Mouse (Mus musculus) neural tube, embryonic 11.5 days (tissue): Measurements from ENCODE around the gene Camta1. TPM values are rescaled to one million over a fixed set of nuclear protein-coding genes. Genes with fewer than 3 reads are reported as not detected.

ENCODE experiments used
- ATAC-seq: fragments of 200-750 bp; cut with Nextera tagmentation; 2 replicates; pipeline ENCODE4 v1.8.0; 2017; ENCODE audit warnings: moderate number of reproducible peaks, mild to moderate bottlenecking, moderate TSS enrichment, moderate library complexity; ENCODE audit not compliant: insufficient read depth, low FRiP score, low TSS enrichment
- DNase-seq: peaks from one replicate; pipeline ENCODE4 v3.0.0-alpha.2; 2015; ENCODE audit warnings: low spot score
- H3K27ac ChIP-seq: fragments of 300-500 bp; sonication (generic); 2 replicates; pipeline ENCODE4 v1.5.1; 2014; ENCODE audit warnings: low read depth, mild to moderate bottlenecking, low read length
- H3K27me3 ChIP-seq: fragments of 300-500 bp; sonication (generic); 2 replicates; pipeline ENCODE4 v1.6.1; 2014; ENCODE audit warnings: mild to moderate bottlenecking, low read length, mixed read lengths; ENCODE audit not compliant: control insufficient read depth, insufficient read depth
- H3K36me3 ChIP-seq: fragments of 300-500 bp; sonication (generic); 2 replicates; pipeline ENCODE4 v1.6.1; 2014; ENCODE audit warnings: mild to moderate bottlenecking, low read length, moderate library complexity, mixed read lengths; ENCODE audit not compliant: control insufficient read depth, insufficient read depth
- H3K4me1 ChIP-seq: fragments of 300-500 bp; sonication (generic); 2 replicates; pipeline ENCODE4 v1.6.1; 2014; ENCODE audit warnings: low read length, mixed read lengths; ENCODE audit not compliant: control insufficient read depth, insufficient read depth
- H3K4me2 ChIP-seq: fragments of 300-500 bp; sonication (generic); 2 replicates; pipeline ENCODE4 v1.6.1; 2014; ENCODE audit warnings: low read depth, mild to moderate bottlenecking, moderate library complexity
- H3K4me3 ChIP-seq: fragments of 300-500 bp; sonication (generic); 2 replicates; pipeline ENCODE4 v1.5.1; 2014; ENCODE audit warnings: low read depth, low read length
- H3K9ac ChIP-seq: fragments of 300-500 bp; sonication (generic); 2 replicates; pipeline ENCODE4 v1.6.1; 2014; ENCODE audit warnings: mild to moderate bottlenecking, low read length
- H3K9me3 ChIP-seq: fragments of 300-500 bp; sonication (generic); 2 replicates; pipeline ENCODE4 v1.6.1; 2016; ENCODE audit warnings: low read length; ENCODE audit not compliant: control insufficient read depth
- WGBS: fragments of 180-500 bp; shearing (Covaris S2); extraction: QIAGEN DNeasy Blood & Tissue Kit; methylation state at CpG from one replicate; pipeline ENCODE4 v1.1.7; 2014; 5-methylcytosine and 5-hydroxymethylcytosine counted together
- polyA plus RNA-seq: library from polyadenylated mRNA; unstranded; fragments of >200 nt; fragmentation: Nextera tagmentation; extraction: Ambion mirVana; gene quantifications from 2 replicates; pipeline ENCODE4 v1.2.1, GENCODE M21; 2014

Camta1 gene
- polyA plus RNA-seq, 1 experiment from 2014 or later = 131 TPM

- H3K4me3 ChIP-seq = no peak overlapping the region
- H3K4me2 ChIP-seq = no peak overlapping the region
- H3K36me3 ChIP-seq = no peaks in the 10 kb centered on the region
- no peak for DNase-seq
- H3K9ac ChIP-seq = no peak overlapping the region
- no peaks in the 10 kb centered on the region for H3K27me3 ChIP-seq
- H3K9me3 ChIP-seq = no peaks in the 10 kb centered on the region
- 92% methylated on average over 7 of the region's 7 CpGs for WGBS
- H3K4me1 ChIP-seq = no peaks in the 10 kb centered on the region
- H3K27ac ChIP-seq = no peak overlapping the region
- ATAC-seq = no peak
These were observed 851.4 kb downstream of the Camta1 start for GRCm38 (mm10) chr4:151010316-151010715.

- no peak overlapping the region for H3K4me2 ChIP-seq
- H3K36me3 ChIP-seq = no peaks in the 10 kb centered on the region
- ATAC-seq = no peak
- H3K27ac ChIP-seq = no peak overlapping the region
- H3K27me3 ChIP-seq = no peaks in the 10 kb centered on the region
- DNase-seq = peak; percentile 39
- H3K4me1 ChIP-seq = no peaks in the 10 kb centered on the region
- WGBS = 50% methylated on average over 6 of the region's 6 CpGs
- no peaks in the 10 kb centered on the region for H3K9me3 ChIP-seq
- no peak overlapping the region for H3K9ac ChIP-seq
- no peak overlapping the region for H3K4me3 ChIP-seq
These were observed 854.7 kb downstream of the Camta1 start for GRCm38 (mm10) chr4:151006945-151007344.

DNA sequence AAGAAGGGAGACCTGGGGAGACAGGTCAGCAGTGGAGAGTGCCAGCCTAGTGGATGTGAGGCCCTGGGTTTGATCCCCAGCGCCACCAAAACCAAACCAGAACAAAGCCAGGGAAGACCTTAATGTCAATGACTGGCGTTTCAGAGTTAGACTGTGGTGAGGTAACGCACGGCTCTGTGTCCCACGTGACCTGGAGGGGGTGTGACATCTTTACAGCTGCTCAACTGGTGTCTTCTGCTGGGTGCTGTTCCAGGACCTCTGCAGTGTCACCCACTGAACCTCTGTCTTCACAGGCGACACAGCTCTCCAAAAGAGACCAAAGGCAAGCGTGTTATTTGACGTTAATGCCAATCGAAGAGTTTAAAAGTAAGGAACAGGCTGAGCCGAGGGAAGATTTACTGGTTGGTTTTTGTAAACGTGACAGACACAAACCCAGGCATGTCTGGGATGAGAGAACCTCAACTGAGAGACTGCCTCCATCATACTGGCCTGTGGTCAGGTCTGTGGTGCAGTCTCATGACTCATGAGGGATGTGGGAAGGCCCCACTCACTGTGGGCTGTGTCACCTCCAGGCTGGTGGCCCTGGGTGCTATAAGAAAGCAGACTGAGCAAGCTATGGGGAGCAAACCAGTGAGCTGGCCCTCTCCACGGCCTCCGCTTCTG is 855.9 kb downstream of the Camta1 start:
- Histone ChIP-seq H3K36me3 (no peaks in the 10 kb centered on the region), H3K9ac (no peak overlapping the region), H3K27me3 (no peaks in the 10 kb centered on the region), H3K4me1 (no peaks in the 10 kb centered on the region), H3K4me2 (no peak overlapping the region), H3K4me3 (no peak overlapping the region), H3K9me3 (no peaks in the 10 kb centered on the region), H3K27ac (no peak overlapping the region)
- 87% methylated on average over 13 of the region's 13 CpGs for WGBS
- no peak for ATAC-seq
- DNase-seq = no peak

GRCm38 (mm10) chr4:151001397-151001796 is 860.3 kb downstream of the Camta1 start:
- no peaks in the 10 kb centered on the region for H3K36me3 ChIP-seq
- ATAC-seq (no peak), DNase-seq (peak; percentile 6)
- no peaks in the 10 kb centered on the region for H3K4me1 ChIP-seq
- no peaks in the 10 kb centered on the region for H3K9me3 ChIP-seq
- H3K4me3 ChIP-seq = no peak overlapping the region
- no peaks in the 10 kb centered on the region for H3K27me3 ChIP-seq
- H3K27ac ChIP-seq = no peak overlapping the region
- H3K4me2 ChIP-seq = no peak overlapping the region
- 77% methylated on average over 13 of the region's 13 CpGs for WGBS
- no peak overlapping the region for H3K9ac ChIP-seq

DNA sequence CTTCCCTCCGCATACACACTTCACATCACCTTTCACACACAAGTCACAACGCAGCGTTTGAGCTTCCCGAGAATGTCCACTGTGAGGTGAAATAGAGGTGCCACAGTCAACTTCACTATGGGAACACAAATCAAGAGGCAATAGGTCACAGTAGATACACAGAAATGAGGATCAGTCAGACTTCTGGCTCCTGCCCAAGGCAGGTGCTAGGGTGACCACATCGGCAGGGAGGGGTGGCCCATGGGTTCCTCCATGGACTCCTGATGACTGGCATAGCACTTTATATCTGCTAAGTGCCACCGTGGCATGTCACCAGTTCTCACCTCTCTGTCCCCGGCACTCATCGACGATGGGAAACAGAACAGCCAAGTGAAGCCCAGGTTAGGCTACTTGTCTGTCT is 863.0 kb downstream of the Camta1 start:
- DNase-seq = no peak
- H3K4me2 ChIP-seq = no peak overlapping the region
- ATAC-seq = no peak

DNA sequence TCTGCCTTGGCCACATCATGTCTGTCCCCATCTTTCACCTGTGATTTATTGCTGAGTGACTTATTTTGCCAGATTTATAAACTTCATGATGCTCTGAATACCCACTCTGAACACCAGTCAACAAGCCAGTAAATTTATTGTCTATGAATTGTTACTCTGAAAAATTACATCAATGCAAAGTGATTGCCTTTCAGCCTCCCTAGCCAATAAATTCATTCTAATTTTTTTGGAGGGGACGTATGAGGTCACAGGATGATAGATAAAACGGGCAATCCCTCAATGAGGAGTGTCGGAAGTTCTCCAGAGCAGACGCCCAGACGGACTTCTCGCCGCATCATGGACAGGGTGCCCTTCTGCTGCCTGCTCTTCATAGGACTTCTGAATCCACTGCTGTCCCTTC is 864.9 kb downstream of the Camta1 start, which contains the start of gene Uts2:
Gene Uts2 (plus strand): TSS at position 301 of the 400 bp plus-strand sequence.
- H3K27ac ChIP-seq = no peak within 1 kb of the TSS
- no peaks in the 10 kb centered on the region for H3K4me1 ChIP-seq
- 90% methylated on average over 7 of the region's 7 CpGs for WGBS
- H3K9me3 ChIP-seq = no peaks in the 10 kb centered on the region
- H3K9ac ChIP-seq = no peak within 1 kb of the TSS
- no peak for ATAC-seq
- DNase-seq = no peak
- no peaks in the 10 kb centered on the region for H3K36me3 ChIP-seq
- H3K4me2 ChIP-seq = no peak within 1 kb of the TSS
- H3K4me3 ChIP-seq = no peak within 1 kb of the TSS
- H3K27me3 ChIP-seq = no peaks in the 10 kb centered on the region

More for the DNA sequence above, 863.0 kb downstream of the Camta1 start:
- H3K9me3 ChIP-seq = no peaks in the 10 kb centered on the region
- no peak overlapping the region for H3K4me3 ChIP-seq
- H3K27me3 ChIP-seq = no peaks in the 10 kb centered on the region
- no peak overlapping the region for H3K9ac ChIP-seq
- no peaks in the 10 kb centered on the region for H3K4me1 ChIP-seq
- WGBS = 96% methylated on average over 9 of the region's 9 CpGs
- no peak overlapping the region for H3K27ac ChIP-seq
- H3K36me3 ChIP-seq = no peaks in the 10 kb centered on the region

GRCm38 (mm10) chr4:150990148-150990547 is 871.5 kb downstream of the Camta1 start:
- Histone ChIP-seq H3K4me2 (no peak overlapping the region), H3K4me1 (no peaks in the 10 kb centered on the region), H3K4me3 (no peak overlapping the region), H3K9me3 (no peaks in the 10 kb centered on the region), H3K27me3 (no peaks in the 10 kb centered on the region), H3K36me3 (no peaks in the 10 kb centered on the region), H3K27ac (no peak overlapping the region), H3K9ac (no peak overlapping the region)
- WGBS = 47% methylated on average over 6 of the region's 6 CpGs
- DNase-seq (peak; percentile 26), ATAC-seq (no peak)

GRCm38 (mm10) chr4:150980153-150980552 is 881.5 kb downstream of the Camta1 start:
- Histone ChIP-seq H3K27ac (no peak overlapping the region), H3K9ac (no peak overlapping the region), H3K4me3 (no peak overlapping the region), H3K36me3 (no peaks in the 10 kb centered on the region), H3K9me3 (no peaks in the 10 kb centered on the region), H3K4me1 (no peaks in the 10 kb centered on the region), H3K27me3 (no peaks in the 10 kb centered on the region), H3K4me2 (no peak overlapping the region)
- no peak for ATAC-seq
- WGBS = 91% methylated on average over 5 of the region's 5 CpGs
- DNase-seq = no peak

GRCm38 (mm10) chr4:150979455-150979854 is 882.2 kb downstream of the Camta1 start:
- Histone ChIP-seq H3K4me2 (no peak overlapping the region), H3K9ac (no peak overlapping the region), H3K36me3 (no peaks in the 10 kb centered on the region), H3K4me1 (no peaks in the 10 kb centered on the region), H3K27me3 (no peaks in the 10 kb centered on the region), H3K27ac (no peak overlapping the region), H3K4me3 (no peak overlapping the region), H3K9me3 (no peaks in the 10 kb centered on the region)
- DNase-seq (no peak), ATAC-seq (no peak)
- WGBS = 78% methylated on average over 9 of the region's 9 CpGs
